Mouse (Mus musculus): Measurements from ENCODE around the gene Pds5b.
"Not testable (repeated sequence)": the region's sequence is repeated elsewhere in the genome, so short reads cannot be mapped to it uniquely, and the experiment has no call there.

Gene Pds5b

GRCm38 (mm10) chr5:150706651-150707050, 33.1 kb downstream of the Pds5b start:
- not testable (repeated sequence) for DNase-seq

- not testable (repeated sequence) for DNase-seq
Measured at GRCm38 (mm10) chr5:150707181-150707580, 33.6 kb downstream of the Pds5b start.

- DNase-seq, result no peak
Measured at GRCm38 (mm10) chr5:150711503-150711902, 38.0 kb downstream of the Pds5b start.

- DNase-seq, result no peak
Measured at GRCm38 (mm10) chr5:150713431-150713830, 39.9 kb downstream of the Pds5b start.

- DNase-seq, result no peak
Measured at GRCm38 (mm10) chr5:150717775-150718174, 44.2 kb downstream of the Pds5b start.

- no peak for DNase-seq
Measured at GRCm38 (mm10) chr5:150724641-150725040, 51.1 kb downstream of the Pds5b start.

- not testable (repeated sequence) for DNase-seq
Measured at GRCm38 (mm10) chr5:150737028-150737427, 63.5 kb downstream of the Pds5b start.

GRCm38 (mm10) chr5:150739311-150739710, 65.8 kb downstream of the Pds5b start:
- no peak for DNase-seq

GRCm38 (mm10) chr5:150740597-150740996, 67.1 kb downstream of the Pds5b start:
- no peak for DNase-seq

GRCm38 (mm10) chr5:150756623-150757022, 83.1 kb downstream of the Pds5b start:
- DNase-seq, result peak; percentile 12

- no peak for DNase-seq
Measured at GRCm38 (mm10) chr5:150772403-150772802, 98.9 kb downstream of the Pds5b start.

- DNase-seq, result no peak
Measured at GRCm38 (mm10) chr5:150773083-150773482, 99.5 kb downstream of the Pds5b start.

GRCm38 (mm10) chr5:150788261-150788660, 114.7 kb downstream of the Pds5b start:
- no peak for DNase-seq

GRCm38 (mm10) chr5:150789039-150789438, 115.5 kb downstream of the Pds5b start:
- DNase-seq, result no peak

GRCm38 (mm10) chr5:150794181-150794580, 120.6 kb downstream of the Pds5b start:
- no peak for DNase-seq

GRCm38 (mm10) chr5:150800056-150800455, 126.5 kb downstream of the Pds5b start:
- DNase-seq, result no peak

- no peak for DNase-seq
Measured at GRCm38 (mm10) chr5:150814111-150814990, 140.8 kb downstream of the Pds5b start.

- no peak for DNase-seq
Measured at GRCm38 (mm10) chr5:150815400-150815799, 141.9 kb downstream of the Pds5b start.

GRCm38 (mm10) chr5:150816775-150817174, 143.2 kb downstream of the Pds5b start:
- no peak for DNase-seq

- no peak for DNase-seq
Measured at GRCm38 (mm10) chr5:150818041-150818440, 144.5 kb downstream of the Pds5b start.

GRCm38 (mm10) chr5:150818886-150819285, 145.3 kb downstream of the Pds5b start:
- DNase-seq, result no peak

GRCm38 (mm10) chr5:150819520-150819919, 146.0 kb downstream of the Pds5b start:
- DNase-seq, result no peak

GRCm38 (mm10) chr5:150821152-150821551, 147.6 kb downstream of the Pds5b start:
- DNase-seq, result no peak

GRCm38 (mm10) chr5:150822781-150823180, 149.2 kb downstream of the Pds5b start:
- DNase-seq, result no peak

GRCm38 (mm10) chr5:150823361-150823760, 149.8 kb downstream of the Pds5b start:
- no peak for DNase-seq

All from right cerebral cortex, postnatal 25 days (tissue).